Mouse (Mus musculus): Measurements from ENCODE around the gene Cdc42ep2.

- TF ChIP-seq GATA1 (IDR thresholded peaks at IDR 0.05; ENCODE audit: low read length) = peak; percentile 70
- TF ChIP-seq TAL1 (IDR thresholded peaks at IDR 0.05; ENCODE audit: low read length) = peak; percentile 82
Measured at GRCm38 (mm10) chr19:5967664-5968063, 43.0 kb upstream of the Cdc42ep2 start.

Measured in erythroblast, embryonic 14.5 days (primary cell).